Comparison of ENCODE assay signal across 11 mouse cellular contexts in the genomic region with DNA sequence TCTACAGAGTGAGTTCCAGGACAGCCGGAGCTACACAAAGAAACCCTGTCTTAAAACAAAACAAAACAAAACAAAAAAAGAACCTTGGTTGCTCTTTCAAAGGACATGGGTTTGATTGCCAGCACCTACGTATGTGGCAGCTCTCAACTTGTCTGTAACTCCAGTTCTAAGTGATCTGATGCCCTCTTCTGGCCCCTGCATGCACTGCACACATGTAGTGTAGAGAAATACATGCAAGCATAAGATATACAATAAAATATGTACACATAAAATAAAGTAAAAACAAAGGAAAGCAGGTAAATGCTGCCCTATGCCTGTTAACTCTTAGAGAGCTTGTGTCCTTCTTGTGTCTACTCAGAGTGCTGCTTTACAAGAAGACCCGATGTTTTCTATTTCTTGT. TPM values are rescaled to one million over a fixed set of nuclear protein-coding genes. Genes with fewer than 3 reads are reported as not detected.
DNase-seq lines count a peak whose midpoint lies in the region; ATAC-seq and TF ChIP-seq lines count a peak whose summit lies in the region.
"Had no signal": no experiment of that assay in that cellular context is flagged by ENCODE, and none has a peak within 500 bp of the region (broad histone marks: within the 10 kb centered on the region; RNA-seq: fewer than 3 reads in every experiment).

No protein-coding gene starts in this region.

- H3K27me3 ChIP-seq in kidney, postnatal 0 days (ENCODE audit: insufficient read depth, low read length), result no peaks in the 10 kb centered on the region
- no peaks in the 10 kb centered on the region for H3K27me3 ChIP-seq in kidney, embryonic 16.5 days (ENCODE audit: insufficient read depth, low read length)
- no peaks in the 10 kb centered on the region for H3K27me3 ChIP-seq in stomach, postnatal 0 days (ENCODE audit: control insufficient read depth, insufficient read depth, low read length)
- H3K27me3 ChIP-seq: hindbrain, embryonic 15.5 days had no signal

- no peaks in the 10 kb centered on the region for H3K36me3 ChIP-seq in kidney, postnatal 0 days (ENCODE audit: insufficient read depth, low read length)
- no peaks in the 10 kb centered on the region for H3K36me3 ChIP-seq in kidney, embryonic 16.5 days (ENCODE audit: insufficient read depth, low read length)
- no peaks in the 10 kb centered on the region for H3K36me3 ChIP-seq in stomach, postnatal 0 days (ENCODE audit: control insufficient read depth, insufficient read depth, low read length)
- H3K36me3 ChIP-seq: hindbrain, embryonic 15.5 days had no signal

- no peak for ATAC-seq in kidney, postnatal 0 days (replicated peaks; ENCODE audit: low FRiP score, low read depth)
- no peak for ATAC-seq in kidney, embryonic 16.5 days (ENCODE audit: low FRiP score, low TSS enrichment)
- ATAC-seq in stomach, postnatal 0 days (ENCODE audit: low FRiP score, low TSS enrichment), result no peak

- no peaks in the 10 kb centered on the region for H3K9me3 ChIP-seq in kidney, postnatal 0 days (replicated peaks; ENCODE audit: low read length)
- peaks cover 4% of the 10 kb centered on the region; the same call in 1 of the 2 replicates for H3K9me3 ChIP-seq in kidney, embryonic 16.5 days (ENCODE audit: low read length)
- no peaks in the 10 kb centered on the region for H3K9me3 ChIP-seq in stomach, postnatal 0 days (ENCODE audit: control insufficient read depth, low read length)
- H3K9me3 ChIP-seq: hindbrain, embryonic 15.5 days had no signal

- no peak overlapping the region for H3K9ac ChIP-seq in kidney, postnatal 0 days (ENCODE audit: low read depth, low read length)
- H3K9ac ChIP-seq in kidney, embryonic 16.5 days (replicated peaks; ENCODE audit: low read length), result no peak overlapping the region
- H3K9ac ChIP-seq in stomach, postnatal 0 days (ENCODE audit: low read length), result no peak overlapping the region
- H3K9ac ChIP-seq: hindbrain, embryonic 15.5 days had no signal

- H3K4me2 ChIP-seq in kidney, postnatal 0 days (ENCODE audit: low read length), result no peak overlapping the region
- H3K4me2 ChIP-seq in kidney, embryonic 16.5 days (replicated peaks; ENCODE audit: low read depth, low read length), result no peak overlapping the region
- no peak overlapping the region for H3K4me2 ChIP-seq in stomach, postnatal 0 days (replicated peaks; ENCODE audit: low read depth)
- H3K4me2 ChIP-seq: hindbrain, embryonic 15.5 days had no signal

- no peak overlapping the region for H3K4me3 ChIP-seq in kidney, postnatal 0 days (replicated peaks; ENCODE audit: low read depth, low read length)
- no peak overlapping the region for H3K4me3 ChIP-seq in kidney, embryonic 16.5 days (ENCODE audit: low read length)
- no peak overlapping the region for H3K4me3 ChIP-seq in stomach, postnatal 0 days (ENCODE audit: low read depth, low read length)
- H3K4me3 ChIP-seq: hindbrain, embryonic 15.5 days had no signal

- no peak for TF ChIP-seq EP300 in stomach, postnatal 0 days (optimal IDR thresholded peaks at IDR 0.05)

- no peaks in the 10 kb centered on the region for H3K4me1 ChIP-seq in kidney, postnatal 0 days (replicated peaks; ENCODE audit: insufficient read depth, low read length)
- no peaks in the 10 kb centered on the region for H3K4me1 ChIP-seq in kidney, embryonic 16.5 days (ENCODE audit: insufficient read depth, low read length)
- H3K4me1 ChIP-seq in stomach, postnatal 0 days (replicated peaks; ENCODE audit: control insufficient read depth, insufficient read depth), result no peaks in the 10 kb centered on the region

- WGBS in kidney, postnatal 0 days, result 89% methylated on average over 3 of the region's 3 CpGs
- 93% methylated on average over 3 of the region's 3 CpGs for WGBS in kidney, embryonic 16.5 days
- whole genome bisulfite sequencing in stomach, postnatal 0 days, result 92% methylated on average over 3 of the region's 3 CpGs

- DNase-seq in adrenal gland, postnatal 10 days, result peak; percentile 38
- DNase-seq in adrenal gland, adult 18-20 months (ENCODE audit: low spot score in 2 of 2), result no peak
- DNase-seq in kidney, postnatal 0 days (ENCODE audit: low spot score), result no peak
- peak; percentile 28 for DNase-seq in thymus, postnatal 14 days
- no peak for DNase-seq in thymus, postnatal 0 days (ENCODE audit: low spot score)
- DNase-seq in stomach, postnatal 0 days (ENCODE audit: low spot score), result peak; percentile 35
- no peak for DNase-seq in ovary, postnatal 36 days (ENCODE audit: low spot score)
- DNase-seq: cerebellum, adult 8-10 months; layer of hippocampus, postnatal 36 days had no signal

- peak; percentile 43 for TF ChIP-seq CTCF in kidney, postnatal 0 days (IDR thresholded peaks at IDR 0.05; ENCODE audit: low read depth)
- peak; percentile 57 for TF ChIP-seq CTCF in stomach, postnatal 0 days (IDR thresholded peaks at IDR 0.05; ENCODE audit: low read depth)

- no peak overlapping the region for H3K27ac ChIP-seq in kidney, postnatal 0 days
- no peak overlapping the region for H3K27ac ChIP-seq in kidney, embryonic 16.5 days (ENCODE audit: low read length)
- H3K27ac ChIP-seq in stomach, postnatal 0 days (replicated peaks), result no peak overlapping the region
- H3K27ac ChIP-seq: hindbrain, embryonic 15.5 days had no signal

RNA-seq across cellular contexts. Expression of a gene that starts 7.6 kb away (rescaled TPM):
- 1 to 10 TPM; 2.6 to 4.1 TPM for total RNA-seq in adrenal gland, postnatal 10 days (2021)
- 1 to 10 TPM; 4.5 to 6.0 TPM for total RNA-seq in adrenal gland, adult 18-20 months (2021)
- 3.3 and 4.1 TPM in 2 replicates for polyA plus RNA-seq in kidney, postnatal 0 days (2015; fragmentation: Nextera tagmentation; extraction: Ambion mirVana)
- 2.8 and 4.0 TPM in 2 replicates for polyA plus RNA-seq in kidney, embryonic 16.5 days (2015; fragmentation: Nextera tagmentation; extraction: Ambion mirVana)
- polyA plus RNA-seq in thymus, postnatal 0 days (2015; fragmentation: Nextera tagmentation; extraction: Ambion mirVana), result 0.58 and 0.77 TPM in 2 replicates
- 3.3 and 3.6 TPM in 2 replicates for polyA plus RNA-seq in stomach, postnatal 0 days (2015; fragmentation: Nextera tagmentation; extraction: Ambion mirVana)

RNA-seq across cellular contexts. Expression of a gene that starts 8.9 kb away (rescaled TPM):
- total RNA-seq in adrenal gland, postnatal 10 days (2021), result 100 to 1,000 TPM; 103 to 152 TPM
- 10 to 100 TPM; 62.4 to 68.4 TPM for total RNA-seq in adrenal gland, adult 18-20 months (2021)
- 96.4 and 102 TPM in 2 replicates for polyA plus RNA-seq in kidney, postnatal 0 days (2015; fragmentation: Nextera tagmentation; extraction: Ambion mirVana)
- polyA plus RNA-seq in kidney, embryonic 16.5 days (2015; fragmentation: Nextera tagmentation; extraction: Ambion mirVana), result 52.7 TPM in 2 replicates
- 20.8 and 29.9 TPM in 2 replicates for polyA plus RNA-seq in thymus, postnatal 0 days (2015; fragmentation: Nextera tagmentation; extraction: Ambion mirVana)
- polyA plus RNA-seq in stomach, postnatal 0 days (2015; fragmentation: Nextera tagmentation; extraction: Ambion mirVana), result 116 and 118 TPM in 2 replicates

Comparison
In these comparisons a context has a peak if more than half of its experiments do, and no peak if none do; other contexts are left out.
1. DNase-seq: peak in adrenal gland, postnatal 10 days (single experiment), thymus, postnatal 14 days (single experiment) and stomach, postnatal 0 days (single experiment); none in adrenal gland, adult 18-20 months (0 of 2), kidney, postnatal 0 days (single experiment), thymus, postnatal 0 days (single experiment) and ovary, postnatal 36 days (single experiment).